Mouse (Mus musculus) G1E (cell line): ENCODE results near the gene Gstt3.

Experiments used
- CTCF ChIP-seq: IDR thresholded peaks from 2 replicates; pipeline ENCODE4 v1.5.1; 2012; ENCODE audit warnings: low read depth, low read length, inconsistent platforms, mixed read lengths
- GATA1 ChIP-seq: IDR thresholded peaks from 2 replicates; pipeline ENCODE4 v1.6.1; 2012; ENCODE audit warnings: borderline replicate concordance, low read length, inconsistent platforms, mixed read lengths

GRCm38 (mm10) chr10:75828500-75828931 lies 47.3 kb upstream of the Gstt3 start:
- TF ChIP-seq CTCF, result no peak
- TF ChIP-seq GATA1, result no peak
